Mouse (Mus musculus): ENCODE measurements around the gene Zfp808.
A peak's percentile ranks its signal among the peaks of the same experiment; 100 is the strongest.
"Not testable (repeated sequence)": the region's sequence is repeated elsewhere in the genome, so short reads cannot be mapped to it uniquely, and the experiment has no call there.

Zfp808 gene

GRCm38 (mm10) chr13:62129432-62130171 is at the start of gene Zfp808:
Gene Zfp808 (plus strand): TSS chr13:62129886.
- DNase-seq: peak; percentile 48 to 69

GRCm38 (mm10) chr13:62098786-62099185 is 30.9 kb upstream of the Zfp808 start:
- not testable (repeated sequence) for DNase-seq

- DNase-seq: not testable (repeated sequence)
These were observed 30.2 kb upstream of the Zfp808 start for GRCm38 (mm10) chr13:62099454-62099853.

GRCm38 (mm10) chr13:62102368-62102767 is 27.3 kb upstream of the Zfp808 start:
- not testable (repeated sequence) for DNase-seq

GRCm38 (mm10) chr13:62115861-62116260 is 13.8 kb upstream of the Zfp808 start:
- DNase-seq: not testable (repeated sequence)

- DNase-seq: not testable (repeated sequence)
These were observed 8.1 kb upstream of the Zfp808 start for GRCm38 (mm10) chr13:62121578-62121977.

- not testable (repeated sequence) for DNase-seq
These were observed 52.4 kb downstream of the Zfp808 start for GRCm38 (mm10) chr13:62181835-62182755.

GRCm38 (mm10) chr13:62245264-62245663 is 115.6 kb downstream of the Zfp808 start:
- no peak for DNase-seq

- DNase-seq: not testable (repeated sequence)
These were observed 125.5 kb downstream of the Zfp808 start for GRCm38 (mm10) chr13:62255226-62255625.

GRCm38 (mm10) chr13:62263392-62263791 is 133.7 kb downstream of the Zfp808 start:
- no peak for DNase-seq
